Mouse (Mus musculus) erythroblast, adult 5-6 weeks (primary cell): ENCODE measurements around the gene Prickle1. TPM values are rescaled to one million over a fixed set of nuclear protein-coding genes. Genes with fewer than 3 reads are reported as not detected.

ENCODE experiments used
- ATAC-seq: replicated peaks from 2 replicates; pipeline ENCODE4 v1.8.0; 2016; ENCODE audit warnings: moderate number of reproducible peaks, mild to moderate bottlenecking, moderate TSS enrichment, inconsistent platforms; ENCODE audit not compliant: poor library complexity, low FRiP score, severe bottlenecking
- total RNA-seq, 2 experiments: library from RNA; stranded (forward) in 1 of 2; stranded (reverse) in 1 of 2; fragments of 150-400 nt in 1 of 2; fragments of 200-764, 138-1000 nt in 1 of 2; gene quantifications; 2 replicates each; pipeline versions ENCODE4 v1.2.3 to v1.2.4; 2015 to 2017; ENCODE audit warnings: low replicate concordance in 2 of 2

Gene Prickle1
- total RNA-seq, 2 experiments from 2014 or later = not detected

- ATAC-seq = no peak
These were observed 78.6 kb downstream of the Prickle1 start for GRCm38 (mm10) chr15:93517022-93517565.

GRCm38 (mm10) chr15:93515316-93515715, 80.4 kb downstream of the Prickle1 start:
- no peak for ATAC-seq

GRCm38 (mm10) chr15:93513939-93514341, 81.8 kb downstream of the Prickle1 start:
- ATAC-seq = peak; percentile 49; the same call in 1 of the 2 replicates

GRCm38 (mm10) chr15:93512437-93512836, 83.3 kb downstream of the Prickle1 start:
- ATAC-seq = no peak

GRCm38 (mm10) chr15:93510690-93511336, 84.9 kb downstream of the Prickle1 start:
- no peak for ATAC-seq

- no peak for ATAC-seq
These were observed 90.9 kb downstream of the Prickle1 start for GRCm38 (mm10) chr15:93504808-93505207.

GRCm38 (mm10) chr15:93503201-93503745, 92.4 kb downstream of the Prickle1 start:
- ATAC-seq = no peak

- 0 out of 2 replicates have a peak, but pooled peaks have one; percentile 31 for ATAC-seq
These were observed 93.0 kb downstream of the Prickle1 start for GRCm38 (mm10) chr15:93502703-93503102.

- ATAC-seq = no peak
These were observed 95.8 kb downstream of the Prickle1 start for GRCm38 (mm10) chr15:93499866-93500265.

GRCm38 (mm10) chr15:93494700-93495099, 101.0 kb downstream of the Prickle1 start:
- ATAC-seq = no peak

- no peak for ATAC-seq
These were observed 106.1 kb downstream of the Prickle1 start for GRCm38 (mm10) chr15:93489597-93489996.

- no peak for ATAC-seq
These were observed 109.6 kb downstream of the Prickle1 start for GRCm38 (mm10) chr15:93486066-93486465.

- no peak for ATAC-seq
These were observed 110.4 kb downstream of the Prickle1 start for GRCm38 (mm10) chr15:93485252-93485651.

GRCm38 (mm10) chr15:93484261-93484710, 111.4 kb downstream of the Prickle1 start:
- no peak for ATAC-seq

GRCm38 (mm10) chr15:93481112-93481511, 114.6 kb downstream of the Prickle1 start:
- ATAC-seq = no peak

GRCm38 (mm10) chr15:93479445-93479844, 116.2 kb downstream of the Prickle1 start:
- ATAC-seq = no peak

GRCm38 (mm10) chr15:93478676-93479075, 117.0 kb downstream of the Prickle1 start:
- ATAC-seq = no peak

- ATAC-seq = no peak
These were observed 118.0 kb downstream of the Prickle1 start for GRCm38 (mm10) chr15:93477729-93478128.

- no peak for ATAC-seq
These were observed 120.0 kb downstream of the Prickle1 start for GRCm38 (mm10) chr15:93475688-93476087.

GRCm38 (mm10) chr15:93474277-93474676, 121.4 kb downstream of the Prickle1 start:
- no peak for ATAC-seq

GRCm38 (mm10) chr15:93472089-93472488, 123.6 kb downstream of the Prickle1 start:
- no peak for ATAC-seq
